In the genomic region with DNA sequence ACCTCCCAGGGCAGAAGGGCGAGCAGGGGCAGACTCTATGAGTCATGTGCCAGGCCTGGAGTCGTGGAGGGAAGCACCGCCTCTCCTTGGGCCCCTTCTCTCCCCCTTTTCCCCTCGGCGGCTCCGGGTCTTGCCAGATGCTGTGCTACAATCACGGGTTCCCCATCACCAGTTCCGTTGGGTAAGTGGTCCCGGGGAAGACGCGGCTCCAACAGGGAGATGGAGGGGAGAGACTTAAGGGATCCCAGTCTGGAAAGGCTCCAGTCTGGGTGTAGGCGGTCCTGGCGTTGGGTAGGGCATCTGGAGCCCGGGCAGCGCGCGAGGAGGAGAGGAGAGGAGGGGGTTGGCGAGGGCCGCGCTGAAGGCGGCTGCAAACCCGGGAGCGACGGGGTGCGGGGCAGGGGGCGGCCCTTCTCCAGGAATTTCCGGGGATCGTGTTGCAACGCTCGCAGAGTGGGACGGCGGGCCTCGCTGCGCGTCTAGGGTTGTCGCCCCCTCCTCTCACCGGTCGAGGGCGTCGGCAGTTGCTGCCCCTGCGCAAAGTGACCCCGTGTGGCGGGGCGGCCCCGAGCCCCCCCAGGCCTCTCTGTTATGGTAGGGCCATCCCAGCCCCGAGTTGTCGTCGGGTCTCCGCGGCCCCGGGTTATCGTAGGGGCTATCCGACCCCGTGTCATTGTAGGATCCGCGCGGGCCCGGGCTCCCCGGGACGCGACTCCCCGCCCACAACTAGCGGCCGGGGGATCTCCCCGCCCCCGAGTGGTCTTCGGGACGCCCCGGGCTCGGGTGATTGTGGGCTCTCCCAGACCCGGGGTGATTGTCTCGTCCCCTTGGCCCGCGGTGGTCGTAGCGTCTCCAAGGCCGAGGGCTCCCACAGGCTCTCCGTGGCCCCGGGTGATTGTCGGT, we compare ENCODE assay signal across 8 mouse cellular contexts. TPM values are rescaled to one million over a fixed set of nuclear protein-coding genes. Genes with fewer than 3 reads are reported as not detected.
DNase-seq lines count a peak whose midpoint lies in the region; ATAC-seq and TF ChIP-seq lines count a peak whose summit lies in the region.

A gene (plus strand): TSS at position 100 of the 903 bp plus-strand sequence.

- peaks cover 69% of the 10 kb centered on the region for H3K27me3 ChIP-seq in G1E (ENCODE audit: insufficient read depth, low read length)
- H3K27me3 ChIP-seq in hindbrain, embryonic 12.5 days = no peaks in the 10 kb centered on the region
- H3K27me3 ChIP-seq in lung, postnatal 0 days (replicated peaks; ENCODE audit: insufficient read depth, low read length) = no peaks in the 10 kb centered on the region

- H3K4me1 ChIP-seq in G1E (ENCODE audit: insufficient read depth, low read depth, low read length) = peaks cover 32% of the 10 kb centered on the region
- peaks cover 7% of the 10 kb centered on the region for H3K4me1 ChIP-seq in bone marrow macrophage, adult 2 months (ENCODE audit: control insufficient read depth, insufficient read depth, low read length)
- peaks cover 21% of the 10 kb centered on the region for H3K4me1 ChIP-seq in hindbrain, embryonic 12.5 days
- H3K4me1 ChIP-seq in lung, postnatal 0 days (ENCODE audit: insufficient read depth, low read depth, low read length) = peaks cover 9% of the 10 kb centered on the region; the same call in 1 of the 2 replicates

- ATAC-seq in G1E (ENCODE audit: extremely low read depth, insufficient number of reproducible peaks, low FRiP score, poor library complexity, severe bottlenecking) = no peak
- ATAC-seq in hindbrain, embryonic 12.5 days (ENCODE audit: low FRiP score) = peak; percentile 70
- ATAC-seq in lung, postnatal 0 days = peak; percentile 83

- peak within 1 kb of the TSS; percentile 47 for H3K27ac ChIP-seq in bone marrow macrophage, adult 2 months (ENCODE audit: insufficient read depth, low read depth, low read length)
- peak within 1 kb of the TSS; percentile 96 for H3K27ac ChIP-seq in hindbrain, embryonic 12.5 days
- H3K27ac ChIP-seq in lung, postnatal 0 days (ENCODE audit: low read length) = peak within 1 kb of the TSS; percentile 95

- TF ChIP-seq CTCF in G1E (IDR thresholded peaks at IDR 0.05; ENCODE audit: low read depth, low read length) = no peak
- TF ChIP-seq CTCF in bone marrow macrophage, adult 2 months (IDR thresholded peaks at IDR 0.05; ENCODE audit: low read depth, low read length) = no peak
- no peak for TF ChIP-seq CTCF in lung, postnatal 0 days (IDR thresholded peaks at IDR 0.05)

- peak within 1 kb of the TSS; percentile 65 for H3K4me2 ChIP-seq in hindbrain, embryonic 12.5 days (replicated peaks)
- H3K4me2 ChIP-seq in lung, postnatal 0 days (replicated peaks; ENCODE audit: low read depth, low read length) = peak within 1 kb of the TSS; percentile 87

- H3K36me3 ChIP-seq in G1E (replicated peaks) = no peaks in the 10 kb centered on the region
- peaks cover 26% of the 10 kb centered on the region for H3K36me3 ChIP-seq in hindbrain, embryonic 12.5 days
- H3K36me3 ChIP-seq in lung, postnatal 0 days (ENCODE audit: insufficient read depth, low read length) = no peaks in the 10 kb centered on the region

- WGBS in hindbrain, embryonic 12.5 days = under 1% methylated on average over 76 of the region's 80 CpGs
- WGBS in lung, postnatal 0 days = under 1% methylated on average over 47 of the region's 80 CpGs

- H3K4me3 ChIP-seq in G1E (ENCODE audit: low read depth, low read length) = peak within 1 kb of the TSS; percentile 65; the same call in 1 of the 2 replicates
- H3K4me3 ChIP-seq in bone marrow macrophage, adult 2 months (ENCODE audit: insufficient read depth, low read length) = peak within 1 kb of the TSS; percentile 70
- H3K4me3 ChIP-seq in hindbrain, embryonic 12.5 days = peak within 1 kb of the TSS; percentile 76
- peak within 1 kb of the TSS; percentile 71 for H3K4me3 ChIP-seq in lung, postnatal 0 days (ENCODE audit: low read depth, low read length)

- TF ChIP-seq POLR2A in bone marrow macrophage, adult 2 months (IDR thresholded peaks at IDR 0.05; ENCODE audit: borderline replicate concordance, low read depth, low read length) = no peak

- H3K9ac ChIP-seq in hindbrain, embryonic 12.5 days = peak within 1 kb of the TSS; percentile 89
- peak within 1 kb of the TSS; percentile 77 for H3K9ac ChIP-seq in lung, postnatal 0 days (replicated peaks; ENCODE audit: low read depth)

- TF ChIP-seq EP300 in lung, postnatal 0 days (IDR thresholded peaks at IDR 0.05) = no peak

- no peak for DNase-seq in G1E (ENCODE audit: low spot score)
- peak; percentile 57 to 61 for DNase-seq in frontal cortex, postnatal 36 days (ENCODE audit: low spot score in 2 of 2)
- peak; percentile 80 to 85 for DNase-seq in layer of hippocampus, postnatal 10 days (ENCODE audit: low spot score in 2 of 2)
- DNase-seq in lung, postnatal 0 days (ENCODE audit: low spot score) = peak; percentile 93
- DNase-seq in retina, embryonic 14.5 days (ENCODE audit: low spot score) = peak; percentile 86
- DNase-seq in spleen, postnatal 4 days (ENCODE audit: low spot score in 2 of 2) = no peak

- H3K9me3 ChIP-seq in G1E (replicated peaks) = 0 out of 2 replicates have a peak, but pooled peaks cover 4% of the 10 kb centered on the region
- no peaks in the 10 kb centered on the region for H3K9me3 ChIP-seq in hindbrain, embryonic 12.5 days (replicated peaks)
- H3K9me3 ChIP-seq in lung, postnatal 0 days (ENCODE audit: low read length) = no peaks in the 10 kb centered on the region

RNA-seq across cellular contexts. Expression of the gene that starts here (rescaled TPM):
- total RNA-seq in G1E (2014; fragmentation: Nextera tagmentation) = 0.60 TPM in 1 of 2 replicates, not detected in the other
- not detected in 2 replicates for total RNA-seq in G1E (2017)
- 0.52 and 0.95 TPM in 2 replicates for polyA plus RNA-seq in G1E (2012)
- polyA plus RNA-seq in bone marrow macrophage, adult 2 months (2012; ENCODE audit: insufficient read depth, insufficient read length, missing spikeins) = 28.8 and 30.5 TPM in 2 replicates
- 75.2 and 81.0 TPM in 2 replicates for polyA plus RNA-seq in hindbrain, embryonic 12.5 days (2016; fragmentation: Nextera tagmentation; extraction: Ambion mirVana)
- 10 to 100 TPM; 40.9 to 42.2 TPM for total RNA-seq in layer of hippocampus, postnatal 10 days (2021)
- polyA plus RNA-seq in lung, postnatal 0 days (2015; fragmentation: Nextera tagmentation; extraction: Ambion mirVana) = 103 and 104 TPM in 2 replicates

Comparison
In these comparisons a context has a peak if more than half of its experiments do, and no peak if none do; other contexts are left out.
1. RNA of the gene that starts here (total RNA-seq): 40.9 to 42.2 TPM in layer of hippocampus, postnatal 10 days; 0.60 TPM in G1E; every median in the first group is over 10 times any median in the second.
2. RNA of the gene that starts here (polyA plus RNA-seq): 103 to 104 TPM in lung, postnatal 0 days, 75.2 to 81.0 TPM in hindbrain, embryonic 12.5 days and 28.8 to 30.5 TPM in bone marrow macrophage, adult 2 months; 0.52 to 0.95 TPM in G1E; every median in the first group is over 10 times any median in the second.
3. DNase-seq: peak in frontal cortex, postnatal 36 days (2 of 2), layer of hippocampus, postnatal 10 days (2 of 2), lung, postnatal 0 days (single experiment) and retina, embryonic 14.5 days (single experiment); none in G1E (single experiment) and spleen, postnatal 4 days (0 of 2).
4. Peak in every context shown above with its lines, with median percentiles within 50 percentile points of each other: H3K4me3 ChIP-seq and H3K27ac ChIP-seq.